Mouse (Mus musculus) MEL (cell line): ENCODE data around the gene Naga.

Experiments
- BHLHE40 ChIP-seq: IDR thresholded peaks from 2 replicates; pipeline ENCODE4 v1.6.1; 2012; ENCODE audit warnings: low read depth, mild to moderate bottlenecking, inconsistent platforms, low read length, improper control_type of control experiment, borderline replicate concordance
- CTCF ChIP-seq, 3 experiments: IDR thresholded peaks in 2 of 3; conservative IDR thresholded peaks in 1 of 3; 2 replicates each; pipeline ENCODE4 v1.5.1; 2011 to 2012; ENCODE audit warnings: low read length in 3 of 3, low read depth in 2 of 3, mild to moderate bottlenecking in 2 of 3, improper control_type of control experiment in 1 of 3, inconsistent platforms in 1 of 3, mixed read lengths in 1 of 3, moderate library complexity in 1 of 3; ENCODE audit not compliant: control insufficient read depth in 1 of 3, insufficient read depth in 1 of 3, poor library complexity in 1 of 3, severe bottlenecking in 1 of 3
- MAFK ChIP-seq: IDR thresholded peaks from 2 replicates; pipeline ENCODE4 v1.6.1; 2011; ENCODE audit warnings: low read depth, mild to moderate bottlenecking, low read length, improper control_type of control experiment, borderline replicate concordance
- POLR2AphosphoS2 ChIP-seq: IDR thresholded peaks from 2 replicates; pipeline ENCODE4 v1.6.1; 2011; ENCODE audit warnings: low read length, improper control_type of control experiment
- ZC3H11A ChIP-seq: IDR thresholded peaks from 2 replicates; pipeline ENCODE4 v1.6.1; 2012; ENCODE audit warnings: low read depth, mild to moderate bottlenecking, inconsistent platforms, low read length, improper control_type of control experiment

DNA sequence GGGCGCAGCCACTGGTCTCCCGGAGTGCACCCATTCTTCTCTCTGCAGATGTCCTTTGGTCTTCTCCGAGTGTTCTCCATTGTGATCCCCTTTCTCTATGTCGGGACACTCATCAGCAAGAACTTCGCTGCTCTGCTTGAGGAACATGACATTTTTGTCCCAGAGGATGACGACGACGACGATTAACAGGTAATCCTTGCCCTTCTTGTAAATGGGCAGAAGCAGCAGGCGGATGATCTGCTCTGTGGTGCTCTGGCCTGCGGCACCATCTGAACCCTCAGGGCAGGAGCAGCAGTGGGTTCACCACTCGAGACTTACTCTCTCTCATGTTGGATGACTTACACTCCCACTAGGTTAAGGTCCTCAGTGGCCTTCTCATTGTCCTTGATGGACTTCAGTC is 9.1 kb upstream of the Naga start:
- TF ChIP-seq ZC3H11A (no peak), POLR2AphosphoS2 (no peak; the same call in 1 of the 2 replicates), MAFK (no peak), CTCF (IDR thresholded peaks at IDR 0.05 in 2 of 3, conservative IDR thresholded peaks at IDR 0.05 in 1 of 3; ENCODE audit: control insufficient read depth in 1 of 3, insufficient read depth in 1 of 3, low read depth in 2 of 3, low read length in 3 of 3, poor library complexity in 1 of 3, severe bottlenecking in 1 of 3) (no peak), BHLHE40 (no peak)
